Mouse (Mus musculus): ENCODE data around the gene Sgsm1.

DNA sequence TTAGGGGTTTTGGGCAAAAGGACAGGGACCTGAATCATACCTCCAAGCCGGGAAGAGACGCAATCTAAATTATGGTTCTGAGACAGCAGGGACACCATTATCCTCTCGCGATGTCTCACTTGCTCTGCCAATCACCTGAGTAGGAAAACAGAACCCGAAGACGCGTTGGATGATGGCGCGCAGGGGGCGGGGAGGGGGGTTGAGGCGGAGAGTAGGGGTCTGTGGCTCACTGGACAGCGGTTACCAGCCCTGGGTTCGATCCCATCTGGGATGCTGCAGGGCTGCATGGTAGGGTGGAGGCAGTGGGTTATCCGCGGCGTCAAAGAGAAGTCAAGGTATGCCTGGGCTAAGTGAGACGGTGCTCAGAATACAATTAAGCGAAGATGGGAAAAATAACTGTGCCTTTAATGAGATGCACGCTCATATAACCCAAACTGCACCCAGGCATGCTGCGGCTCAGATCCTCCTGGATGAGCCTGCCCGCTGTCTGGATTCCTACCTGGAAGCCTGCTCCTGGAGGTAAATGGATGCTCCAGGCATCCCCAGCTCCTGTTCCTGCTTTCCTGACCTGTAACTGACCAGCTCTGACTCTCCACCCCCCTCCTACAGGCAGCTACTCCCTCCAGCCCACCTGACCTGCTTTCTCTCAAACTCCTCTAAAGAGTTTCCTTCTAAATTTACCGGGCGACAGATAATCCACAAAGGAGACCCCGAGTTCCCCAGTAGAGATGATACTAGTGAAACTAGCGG, 84.7 kb downstream of the Sgsm1 start:
- TF ChIP-seq POLR2A (IDR thresholded peaks at IDR 0.05; ENCODE audit: control insufficient read depth, extremely low read depth, insufficient read depth, low read length, poor library complexity) (no peak), CTCF (IDR thresholded peaks at IDR 0.05; ENCODE audit: borderline replicate concordance, control insufficient read depth, extremely low read depth, insufficient read depth, low read length, poor library complexity) (no peak)
